Mouse (Mus musculus): ENCODE results near the gene Sh3bp5.

Gene Sh3bp5

DNA sequence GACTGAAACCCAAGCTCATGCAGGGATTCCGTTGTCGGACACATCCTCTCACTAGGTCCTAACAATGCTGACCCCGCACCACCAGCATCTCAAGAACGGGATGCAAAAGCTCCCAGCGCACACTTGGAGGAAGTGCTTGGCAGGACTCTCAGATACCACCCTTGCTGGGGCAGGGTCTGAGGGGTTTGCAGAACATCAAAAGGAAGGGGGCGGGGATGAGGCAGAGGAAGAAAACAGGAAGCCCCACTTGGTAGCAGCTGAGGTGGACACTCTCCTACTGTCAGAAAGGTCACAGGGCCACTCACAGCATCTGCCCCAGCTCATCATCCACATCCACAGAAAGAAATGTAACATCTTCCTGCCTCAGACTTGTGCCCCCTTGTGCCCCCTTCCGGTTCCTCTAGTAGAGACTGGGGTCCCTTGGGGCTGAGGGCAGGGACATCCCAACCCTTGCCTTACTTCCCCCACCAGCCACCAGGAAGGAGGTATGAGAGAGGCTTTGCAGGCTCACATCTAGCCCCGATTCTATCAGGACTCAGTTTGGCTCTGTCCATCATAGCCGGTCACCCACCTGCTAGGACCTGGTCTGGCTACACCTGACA is 25.7 kb downstream of the Sh3bp5 start:
- DNase-seq (ENCODE audit: low read depth, low spot score) = no peak

- no peak for DNase-seq (ENCODE audit: low read depth, low spot score)
These were observed 27.2 kb downstream of the Sh3bp5 start for GRCm38 (mm10) chr14:31408666-31409065.

GRCm38 (mm10) chr14:31407911-31408604 is 27.8 kb downstream of the Sh3bp5 start:
- no peak for DNase-seq (ENCODE audit: low read depth, low spot score)

GRCm38 (mm10) chr14:31407208-31407607 is 28.7 kb downstream of the Sh3bp5 start:
- DNase-seq (ENCODE audit: low read depth, low spot score) = no peak

DNA sequence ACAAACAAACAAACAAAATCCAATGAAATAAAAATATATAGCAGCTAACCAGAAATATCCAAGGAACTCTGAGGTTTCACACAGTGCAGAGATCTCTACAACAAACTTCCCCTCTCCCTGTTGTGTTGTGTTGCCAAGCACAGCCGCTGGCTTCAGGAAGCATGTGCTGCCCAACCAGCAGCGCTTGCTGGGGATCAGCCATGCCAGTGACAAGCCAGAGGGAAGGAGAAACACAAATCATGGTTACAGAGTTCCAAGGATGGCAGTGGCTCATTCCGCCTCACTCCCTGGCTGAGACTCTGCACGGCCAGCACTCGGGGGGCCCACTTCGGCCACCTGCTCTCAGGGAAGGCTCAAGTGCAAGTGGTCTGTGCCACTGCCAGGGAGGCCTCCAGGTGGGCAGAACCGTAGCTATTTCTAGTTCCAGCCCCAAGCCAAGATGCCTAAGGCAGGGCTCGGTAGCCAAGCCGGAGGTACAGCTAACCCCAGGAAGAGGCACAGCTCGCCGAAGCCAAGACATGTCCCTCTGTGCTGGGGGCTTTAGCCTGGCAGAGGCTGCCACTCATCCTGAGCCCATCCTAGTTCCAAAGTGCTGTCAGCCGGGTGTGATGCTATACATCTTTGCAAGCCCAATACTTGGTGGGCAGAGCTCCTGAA is 29.6 kb downstream of the Sh3bp5 start:
- DNase-seq (ENCODE audit: low read depth, low spot score) = no peak

GRCm38 (mm10) chr14:31405652-31406051 is 30.2 kb downstream of the Sh3bp5 start:
- no peak for DNase-seq (ENCODE audit: low read depth, low spot score)

DNA sequence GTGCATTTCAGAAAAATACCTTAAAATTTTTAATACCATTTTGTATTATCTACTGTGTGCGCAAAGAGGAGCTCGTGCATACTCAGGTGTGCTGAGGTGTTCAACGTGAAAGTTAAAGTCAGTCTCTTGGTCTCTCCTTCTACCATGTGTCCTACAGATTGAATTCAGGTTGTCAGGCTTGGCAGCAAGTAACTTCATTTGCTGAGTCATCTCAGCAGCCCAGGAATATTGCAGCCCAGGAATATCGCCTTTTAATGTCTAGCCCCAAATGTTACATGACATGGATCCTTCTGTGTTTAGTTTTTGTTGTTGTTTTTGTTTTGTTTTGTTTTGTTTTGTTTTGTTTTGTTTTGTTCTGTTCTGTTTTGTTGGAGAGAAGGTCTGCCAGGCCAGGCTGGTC is 31.2 kb downstream of the Sh3bp5 start:
- no peak for DNase-seq (ENCODE audit: low read depth, low spot score)

DNA sequence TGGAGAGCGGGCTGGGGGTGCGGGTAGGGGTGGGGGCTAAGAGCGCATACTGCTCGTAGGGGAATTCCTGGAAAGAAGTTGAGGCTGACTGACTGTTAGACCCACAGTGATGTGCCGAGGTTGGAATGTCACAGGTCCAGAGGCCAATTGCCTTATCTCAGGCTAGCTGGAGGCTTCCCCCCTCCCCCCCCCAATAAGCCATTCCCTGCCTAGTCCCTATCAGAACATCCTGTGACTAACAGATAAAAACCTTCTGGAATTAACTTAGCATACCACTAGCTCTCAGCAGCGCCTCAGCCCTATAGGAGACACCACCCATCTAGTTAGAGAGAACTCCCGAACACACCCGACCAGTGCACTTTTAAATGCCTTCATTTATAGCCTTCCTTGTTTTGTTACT is 31.9 kb downstream of the Sh3bp5 start:
- DNase-seq (ENCODE audit: low read depth, low spot score) = no peak

DNA sequence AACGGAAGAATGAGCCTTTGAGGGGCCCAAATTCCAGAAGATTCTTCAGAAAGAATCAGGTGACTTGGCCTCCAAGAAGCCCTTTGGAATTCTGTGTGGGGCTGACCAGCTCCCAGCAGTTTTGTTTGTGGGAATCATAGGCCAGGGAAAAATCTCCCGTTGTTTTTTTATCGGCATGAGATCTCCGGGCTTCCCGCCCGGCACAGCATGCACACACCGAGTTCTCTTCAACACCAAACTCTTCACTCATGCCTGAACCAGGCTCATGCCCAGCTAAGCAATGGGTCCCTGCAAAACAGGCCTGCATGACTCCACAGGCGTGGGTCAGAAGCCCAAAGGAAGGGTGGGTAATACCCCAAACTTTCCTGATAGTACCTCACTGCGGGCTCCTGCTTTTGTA is 32.3 kb downstream of the Sh3bp5 start:
- DNase-seq (ENCODE audit: low read depth, low spot score) = no peak

DNA sequence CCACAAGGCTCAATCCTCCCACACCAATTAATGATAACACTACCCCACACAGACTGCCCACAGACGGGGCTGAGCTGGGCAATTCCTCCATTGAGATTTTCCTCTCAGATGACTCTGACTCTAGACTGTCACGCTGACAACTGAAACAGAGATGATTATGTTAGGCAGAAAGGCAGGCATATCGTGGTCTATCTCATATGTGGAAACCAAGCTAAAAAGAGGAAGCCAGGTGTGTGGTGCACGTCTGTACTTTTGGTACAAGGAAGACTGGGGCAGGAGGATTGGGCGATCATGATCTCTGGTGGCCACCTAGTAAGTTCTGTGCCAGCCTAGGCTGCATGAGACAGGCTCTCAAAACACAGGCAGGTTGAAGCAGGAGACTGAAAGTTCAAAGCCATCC is 33.2 kb downstream of the Sh3bp5 start:
- DNase-seq (ENCODE audit: low read depth, low spot score) = no peak

DNA sequence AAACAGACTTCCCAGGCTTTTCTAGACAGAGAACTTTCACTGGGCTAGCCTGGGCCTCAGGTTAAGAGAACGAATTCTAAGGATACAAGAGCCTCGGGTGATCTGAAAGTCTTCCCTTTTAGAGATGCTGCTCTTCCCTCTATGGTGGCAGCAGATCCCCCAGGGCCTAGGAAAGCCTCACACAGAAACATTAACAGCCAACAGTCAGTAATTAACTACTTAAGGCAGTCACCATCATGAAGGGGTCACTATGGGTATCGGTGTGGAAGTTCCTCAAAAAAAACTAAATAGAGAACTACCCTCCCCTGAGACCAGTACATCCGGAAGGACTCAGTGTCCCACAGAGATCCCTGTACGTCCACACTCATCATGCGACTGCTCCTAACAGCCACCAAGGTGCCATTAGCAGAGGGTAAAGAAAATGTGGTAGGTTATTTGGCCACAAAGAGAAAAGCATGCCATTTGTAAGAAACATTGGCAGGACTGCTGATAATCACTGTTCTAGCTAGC is 33.9 kb downstream of the Sh3bp5 start:
- no peak for DNase-seq (ENCODE audit: low read depth, low spot score)

GRCm38 (mm10) chr14:31400896-31401295 is 35.0 kb downstream of the Sh3bp5 start:
- no peak for DNase-seq (ENCODE audit: low read depth, low spot score)

DNA sequence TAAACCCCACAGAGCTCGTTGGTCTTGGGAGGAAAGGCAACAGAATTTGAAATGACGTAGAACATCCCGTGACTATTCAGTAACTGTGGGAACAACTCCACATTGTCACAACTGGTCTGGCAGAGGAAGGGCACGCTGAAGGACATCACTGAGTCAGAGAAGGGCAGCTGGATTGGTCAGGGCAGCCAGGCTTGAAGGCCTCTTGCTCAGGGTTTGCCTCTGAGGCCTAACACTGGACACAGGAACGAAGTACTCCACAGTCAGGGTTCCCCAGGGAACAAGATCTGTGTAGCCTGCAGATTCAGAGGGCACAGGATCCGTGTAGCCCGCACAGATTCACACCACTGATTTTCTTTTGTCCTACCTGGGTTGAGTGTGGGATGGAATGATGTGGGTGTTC is 35.6 kb downstream of the Sh3bp5 start:
- no peak for DNase-seq (ENCODE audit: low read depth, low spot score)

DNA sequence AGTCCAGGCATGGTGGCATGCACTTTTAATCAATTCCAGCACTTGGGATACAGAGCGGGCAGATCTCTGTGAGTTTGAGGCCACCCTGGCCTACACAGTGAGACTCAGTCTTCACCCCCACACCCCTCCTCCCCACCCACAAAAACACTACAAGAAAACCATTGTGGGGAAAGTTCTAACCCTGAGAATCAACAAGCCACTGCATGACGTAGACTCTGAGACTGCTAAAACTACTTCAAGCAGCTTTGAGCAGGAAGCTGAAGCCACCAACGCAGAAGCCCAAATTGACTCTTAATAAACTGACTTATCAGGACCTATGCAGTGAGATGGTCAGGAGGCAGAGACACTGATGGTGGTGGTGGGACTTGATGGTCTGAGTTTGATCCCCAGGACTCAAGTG is 36.6 kb downstream of the Sh3bp5 start:
- DNase-seq (ENCODE audit: low read depth, low spot score) = no peak

GRCm38 (mm10) chr14:31398819-31399218 is 37.1 kb downstream of the Sh3bp5 start:
- no peak for DNase-seq (ENCODE audit: low read depth, low spot score)

DNA sequence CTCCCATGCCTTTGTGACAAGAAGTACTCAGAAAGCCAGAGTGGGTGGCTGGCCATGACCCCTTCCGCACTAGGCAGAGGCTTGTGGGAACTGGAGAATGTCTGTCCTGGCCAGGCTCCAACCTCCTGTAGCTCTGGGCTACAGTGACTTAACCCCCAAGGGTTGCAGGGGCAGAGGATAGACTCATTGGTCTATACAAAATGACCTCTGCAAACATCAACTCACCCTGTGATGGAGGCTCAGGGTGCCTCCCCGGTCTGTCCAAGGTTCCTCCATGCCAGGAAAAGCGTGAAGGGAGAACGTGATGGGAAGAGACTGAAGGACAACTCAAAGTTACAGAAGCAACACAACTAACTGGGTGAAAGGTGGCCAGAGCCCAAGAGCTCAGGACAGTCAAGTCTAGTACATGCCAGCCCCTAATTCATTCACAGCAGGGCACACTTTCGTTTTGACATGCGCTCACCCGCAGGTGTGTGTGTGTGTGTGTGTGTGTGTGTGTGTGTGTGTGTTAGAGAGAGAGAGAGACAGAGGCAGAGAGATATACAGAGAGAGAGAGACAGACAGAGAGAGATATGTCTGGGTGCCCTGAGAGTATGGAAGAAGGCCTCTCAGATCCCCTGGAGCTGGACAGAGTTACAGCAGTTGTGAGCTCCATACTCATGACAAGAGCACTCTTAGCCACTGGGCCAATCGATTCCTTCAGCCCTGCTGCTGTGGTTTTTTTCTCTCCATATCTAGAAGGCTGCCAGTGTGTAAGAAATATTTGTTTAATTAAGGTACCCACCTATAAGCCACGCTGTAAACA is 37.9 kb downstream of the Sh3bp5 start:
- DNase-seq (ENCODE audit: low read depth, low spot score) = no peak

DNA sequence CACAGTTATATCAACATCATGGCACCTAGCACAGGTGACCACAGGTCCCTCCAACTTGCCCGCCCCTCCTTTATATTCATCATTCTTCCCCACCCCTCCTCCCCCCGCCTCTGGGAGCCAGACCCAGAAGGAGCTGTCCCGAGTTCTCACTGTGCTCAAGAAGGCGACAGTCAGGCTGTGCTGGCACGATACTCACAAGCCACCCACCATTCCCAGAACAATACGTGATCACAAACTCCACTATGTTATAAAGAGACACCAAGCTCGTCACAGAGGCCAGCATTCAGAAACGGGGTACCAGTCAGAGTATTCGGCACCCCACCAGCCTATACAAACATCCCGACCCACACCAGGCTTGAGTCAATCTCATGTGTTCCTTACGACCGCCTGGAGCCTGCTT is 38.5 kb downstream of the Sh3bp5 start:
- no peak for DNase-seq (ENCODE audit: low read depth, low spot score)

DNA sequence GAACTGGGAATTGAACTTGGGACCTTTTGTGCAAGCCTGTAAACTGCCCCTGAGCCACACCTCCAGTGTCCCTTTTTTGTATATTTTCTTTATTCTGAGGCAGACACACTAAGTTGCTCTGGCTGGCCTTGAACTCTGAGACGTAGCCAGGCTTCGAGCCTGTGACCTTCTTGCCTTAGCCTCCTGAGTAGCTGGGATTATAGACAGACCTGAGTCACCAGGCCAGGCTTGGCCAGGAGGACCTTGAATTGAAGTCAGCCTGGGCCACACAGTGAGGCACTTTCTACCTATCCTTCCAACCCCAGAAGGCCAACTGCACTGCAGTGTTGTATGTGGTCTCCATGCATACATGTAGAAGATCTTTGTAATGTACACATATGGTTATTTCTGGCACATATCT is 39.5 kb downstream of the Sh3bp5 start:
- no peak for DNase-seq (ENCODE audit: low read depth, low spot score)

DNA sequence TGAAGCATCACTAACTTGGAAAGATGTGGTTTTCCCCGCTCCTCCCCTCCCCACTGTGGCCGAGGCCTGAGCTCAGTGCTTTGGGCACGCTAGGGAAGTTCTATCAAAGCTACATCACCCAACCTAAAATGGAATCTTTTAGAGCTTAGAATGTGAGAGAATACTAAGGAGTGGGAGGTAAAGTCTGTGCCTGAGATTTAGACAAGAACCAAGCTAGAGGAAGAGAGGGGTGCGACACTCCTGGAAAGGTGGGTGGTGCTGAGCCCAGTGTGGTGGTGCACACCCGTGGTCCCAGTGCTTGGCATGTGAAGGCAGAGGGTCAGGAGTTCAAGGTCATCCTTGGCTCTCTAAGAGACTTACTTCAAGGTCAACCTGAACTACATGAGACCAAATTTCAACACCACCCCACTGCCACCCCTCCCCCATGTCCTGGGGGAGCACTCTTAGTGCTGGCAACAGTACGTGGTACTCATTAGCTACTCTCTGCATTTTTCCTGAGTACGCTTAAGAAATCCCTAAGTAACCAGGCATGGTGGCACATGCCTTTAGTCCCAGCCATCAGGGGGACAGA is 40.2 kb downstream of the Sh3bp5 start:
- DNase-seq (ENCODE audit: low read depth, low spot score) = no peak

DNA sequence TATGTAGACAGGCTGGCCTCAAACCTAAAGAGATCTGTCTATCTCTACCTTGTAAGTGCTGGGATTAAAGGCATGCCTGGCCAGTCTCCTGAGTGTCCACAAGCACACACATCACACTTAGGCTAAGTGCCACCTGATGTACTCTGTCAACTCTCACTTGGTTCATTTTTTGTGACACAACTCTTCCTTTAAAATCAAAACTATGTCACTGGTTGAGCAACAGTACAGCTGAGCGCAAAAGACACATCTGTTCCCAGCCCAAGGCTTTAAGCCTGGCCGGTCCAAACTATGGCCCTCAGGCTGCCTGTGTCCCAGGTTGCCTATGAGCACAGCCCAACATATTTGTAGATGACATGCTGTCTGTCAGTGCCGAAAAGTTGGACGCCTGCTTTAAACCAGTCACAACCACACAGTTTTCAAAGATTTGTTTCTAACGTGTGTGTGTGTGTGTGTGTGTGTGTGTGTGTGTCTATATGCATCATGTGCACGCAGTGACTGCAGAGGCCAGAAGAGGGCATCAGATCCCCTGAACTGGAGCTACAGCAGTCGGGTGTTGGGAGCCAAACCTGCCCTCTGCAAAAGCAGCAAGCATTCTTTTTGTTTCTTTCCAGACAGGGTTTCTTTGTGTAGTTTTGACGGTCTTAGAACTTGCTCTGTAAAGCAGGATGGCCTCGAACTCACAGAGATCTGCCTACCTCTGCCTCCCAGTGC is 40.9 kb downstream of the Sh3bp5 start:
- no peak for DNase-seq (ENCODE audit: low read depth, low spot score)

All from retina, postnatal 7 days (tissue).